Mouse (Mus musculus): ENCODE measurements at regions not wholly inside any gene's neighbourhood (a gene's known extent, or its start where the extent isn't known, plus 50 kb on each side); places are given as distances from the start of the nearest gene placed in this dataset.

DNA sequence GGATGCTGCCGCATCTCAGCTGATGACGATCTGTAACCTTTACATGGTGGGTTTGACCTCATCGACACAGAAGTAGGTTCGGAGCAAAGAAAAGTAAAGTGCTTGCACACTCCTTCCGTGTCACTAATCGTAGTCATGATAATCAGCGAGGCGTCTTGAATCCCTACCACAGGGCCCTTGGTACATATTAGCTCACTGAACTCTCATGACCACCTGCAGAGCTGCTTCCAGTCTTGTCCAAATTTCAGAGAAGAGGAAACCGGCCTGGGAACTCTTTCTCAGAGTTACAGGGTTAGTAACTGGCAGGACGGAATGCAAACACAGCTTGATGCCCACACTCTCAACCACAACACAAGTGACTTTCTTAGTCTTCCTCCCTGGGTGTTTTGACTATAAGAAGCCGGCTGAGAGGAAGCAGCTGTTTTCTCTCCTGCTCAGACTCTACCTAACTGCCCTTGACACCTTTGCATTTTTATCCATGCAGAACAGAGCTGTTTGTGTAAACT is 73.8 kb upstream of the Bach2 start:
- no peak for TF ChIP-seq CTCF (IDR thresholded peaks at IDR 0.05; ENCODE audit: control insufficient read depth, insufficient read depth, low read length)
- TF ChIP-seq POLR2A (IDR thresholded peaks at IDR 0.05; ENCODE audit: borderline replicate concordance, control insufficient read depth, low read depth, low read length) = no peak
